27 mouse cellular contexts compared by ENCODE assay signal in genomic region chr3:86664399-86664798, GRCm38 (mm10).
"Had no signal": no experiment of that assay in that cellular context is flagged by ENCODE, and none has a peak within 500 bp of the region (broad histone marks: within the 10 kb centered on the region; RNA-seq: fewer than 3 reads in every experiment).

No protein-coding gene starts in this region.

- H3K4me3 ChIP-seq: gastrocnemius, adult 2 months; heart, embryonic 10.5 days; heart, embryonic 12.5 days; hindbrain, embryonic 10.5 days; hindbrain, embryonic 12.5 days; intestine, embryonic 15.5 days; kidney, embryonic 15.5 days; layer of hippocampus, adult 2 months; left cerebral cortex, adult 2 months; limb, embryonic 10.5 days; limb, embryonic 12.5 days; liver, embryonic 13.5 days had no signal

- H3K9me3 ChIP-seq: heart, embryonic 10.5 days; heart, embryonic 12.5 days; hindbrain, embryonic 10.5 days; hindbrain, embryonic 12.5 days; intestine, embryonic 15.5 days; kidney, embryonic 15.5 days; limb, embryonic 10.5 days; limb, embryonic 12.5 days; liver, embryonic 13.5 days had no signal

- H3K36me3 ChIP-seq: heart, embryonic 10.5 days; heart, embryonic 12.5 days; hindbrain, embryonic 10.5 days; hindbrain, embryonic 12.5 days; intestine, embryonic 15.5 days; kidney, embryonic 15.5 days; limb, embryonic 10.5 days; limb, embryonic 12.5 days; liver, embryonic 13.5 days had no signal

- H3K4me2 ChIP-seq: heart, embryonic 12.5 days; hindbrain, embryonic 12.5 days; hindbrain, embryonic 14.5 days; intestine, embryonic 15.5 days; kidney, embryonic 15.5 days; limb, embryonic 12.5 days; liver, embryonic 11.5 days; liver, embryonic 13.5 days had no signal

- ATAC-seq: hindbrain, embryonic 16.5 days; inflammation-experienced regulatory T-cells, adult 6 months; intestine, embryonic 15.5 days; intestine, postnatal 0 days had no signal

- H3K4me1 ChIP-seq: heart, embryonic 10.5 days; heart, embryonic 12.5 days; hindbrain, embryonic 12.5 days; intestine, embryonic 15.5 days; kidney, embryonic 15.5 days; limb, embryonic 12.5 days; liver, embryonic 13.5 days had no signal

- H3K9ac ChIP-seq: heart, embryonic 12.5 days; hindbrain, embryonic 12.5 days; hindbrain, embryonic 14.5 days; intestine, embryonic 15.5 days; kidney, embryonic 15.5 days; limb, embryonic 12.5 days; liver, embryonic 13.5 days had no signal

- DNase-seq: gastrocnemius, adult 2 months; gastrocnemius, postnatal 10 days; gastrocnemius, postnatal 25 days; heart, adult 18-20 months; heart, postnatal 10 days; heart, postnatal 4 days; kidney, adult 18-20 months; kidney, postnatal 10 days; kidney, postnatal 25 days; kidney, postnatal 4 days; liver; liver, embryonic 13.5 days had no signal

- H3K27me3 ChIP-seq: heart, embryonic 12.5 days; hindbrain, embryonic 12.5 days; intestine, embryonic 15.5 days; kidney, embryonic 15.5 days; limb, embryonic 12.5 days; liver, embryonic 13.5 days had no signal

- H3K27ac ChIP-seq: gastrocnemius, adult 2 months; heart, embryonic 10.5 days; hindbrain, embryonic 10.5 days; hindbrain, embryonic 12.5 days; hindbrain, embryonic 14.5 days; intestine, embryonic 15.5 days; kidney, embryonic 15.5 days; layer of hippocampus, adult 2 months; left cerebral cortex, adult 2 months; limb, embryonic 10.5 days; limb, embryonic 12.5 days; liver, embryonic 13.5 days had no signal
